Mouse (Mus musculus) thymus, adult 2 months (tissue): ENCODE measurements around the gene Uncx. TPM values are rescaled to one million over a fixed set of nuclear protein-coding genes. Genes with fewer than 3 reads are reported as not detected.

ENCODE experiments used
- DNase-seq: peaks from one replicate; pipeline ENCODE4 v3.0.0; 2021
- H3K27ac ChIP-seq: fragments of 200-500 bp; 2 replicates; pipeline ENCODE4 v1.5.1; 2012; ENCODE audit warnings: low read length, control low read depth; ENCODE audit not compliant: control insufficient read depth, insufficient read depth
- H3K27me3 ChIP-seq: fragments of 200-500 bp; 2 replicates; pipeline ENCODE4 v1.6.1; 2012; ENCODE audit warnings: mild to moderate bottlenecking, low read length, moderate library complexity, mixed read lengths; ENCODE audit not compliant: control insufficient read depth, insufficient read depth
- H3K36me3 ChIP-seq: fragments of 200-500 bp; 2 replicates; pipeline ENCODE4 v1.6.1; 2012; ENCODE audit warnings: mild to moderate bottlenecking, low read length, moderate library complexity; ENCODE audit not compliant: control insufficient read depth, insufficient read depth
- H3K4me1 ChIP-seq: fragments of 200-500 bp; replicated peaks from 2 replicates; pipeline ENCODE4 v1.6.1; 2012; ENCODE audit warnings: low read length; ENCODE audit not compliant: control insufficient read depth, insufficient read depth
- H3K4me3 ChIP-seq: fragments of 200-500 bp; 2 replicates; pipeline ENCODE4 v1.5.1; 2012; ENCODE audit warnings: mild to moderate bottlenecking, low read length, control low read depth, moderate library complexity; ENCODE audit not compliant: control insufficient read depth, insufficient read depth
- CTCF ChIP-seq: fragments of 200-500 bp; IDR thresholded peaks from 2 replicates; pipeline ENCODE4 v1.5.1; 2012; ENCODE audit warnings: mild to moderate bottlenecking, control low read depth, low read length, moderate library complexity, borderline replicate concordance; ENCODE audit not compliant: control insufficient read depth, poor library complexity, insufficient read depth; ENCODE audit errors: extremely low read depth
- POLR2A ChIP-seq: fragments of 200-500 bp; IDR thresholded peaks from 2 replicates; pipeline ENCODE4 v1.6.1; 2012; ENCODE audit warnings: mild to moderate bottlenecking, low read length, control low read depth, moderate library complexity; ENCODE audit not compliant: control insufficient read depth, poor library complexity, insufficient read depth; ENCODE audit errors: extremely low read depth
- WGBS: fragments of 180-500 bp; shearing (Covaris S2); methylation state at CpG from one replicate; pipeline ENCODE4 v1.1.7; 2018; 5-methylcytosine and 5-hydroxymethylcytosine counted together
- polyA plus RNA-seq: library from polyadenylated mRNA; depleted of rRNA; stranded (reverse); fragments of >200 nt; gene quantifications from 2 replicates; pipeline ENCODE4 v1.2.3, GENCODE M21; 2012; rRNA removed

The Uncx gene
- polyA plus RNA-seq: 0.24 and 0.26 TPM in 2 replicates

- 4% methylated on average over 15 of the region's 15 CpGs for WGBS
- no peak for TF ChIP-seq POLR2A
- Histone ChIP-seq H3K27me3 (peaks cover 47% of the 10 kb centered on the region), H3K36me3 (no peaks in the 10 kb centered on the region), H3K4me3 (no peak within 1 kb of the TSS), H3K4me1 (no peaks in the 10 kb centered on the region), H3K27ac (no peak within 1 kb of the TSS)
- no peak for DNase-seq
These were observed at the start of gene Uncx for GRCm38 (mm10) chr5:139543214-139543613. Uncx (plus strand) TSS chr5:139543494.

GRCm38 (mm10) chr5:139493690-139494089 lies 49.6 kb upstream of the Uncx start:
- Histone ChIP-seq H3K36me3 (no peaks in the 10 kb centered on the region), H3K27ac (no peak overlapping the region), H3K27me3 (peaks cover 2% of the 10 kb centered on the region; the same call in 1 of the 2 replicates), H3K4me1 (no peaks in the 10 kb centered on the region), H3K4me3 (no peak overlapping the region)
- TF ChIP-seq POLR2A: no peak
- TF ChIP-seq CTCF: no peak
- WGBS: 45% methylated on average over 5 of the region's 5 CpGs
- no peak for DNase-seq

- Histone ChIP-seq H3K4me3 (no peak overlapping the region), H3K4me1 (no peaks in the 10 kb centered on the region), H3K27ac (no peak overlapping the region), H3K27me3 (peaks cover 2% of the 10 kb centered on the region; the same call in 1 of the 2 replicates), H3K36me3 (no peaks in the 10 kb centered on the region)
- TF ChIP-seq CTCF (no peak), POLR2A (no peak)
- 40% methylated on average over 22 of the region's 22 CpGs for WGBS
- DNase-seq: no peak
These were observed 48.1 kb upstream of the Uncx start for GRCm38 (mm10) chr5:139495019-139495669.

GRCm38 (mm10) chr5:139496939-139497338 lies 46.4 kb upstream of the Uncx start:
- WGBS: 55% methylated on average over 5 of the region's 5 CpGs
- no peak overlapping the region for H3K4me3 ChIP-seq
- no peak for TF ChIP-seq POLR2A
- no peak for TF ChIP-seq CTCF

GRCm38 (mm10) chr5:139498791-139499190 lies 44.5 kb upstream of the Uncx start:
- Histone ChIP-seq H3K36me3 (no peaks in the 10 kb centered on the region), H3K4me3 (no peak overlapping the region), H3K4me1 (no peaks in the 10 kb centered on the region), H3K27ac (no peak overlapping the region), H3K27me3 (peaks cover 2% of the 10 kb centered on the region; the same call in 1 of the 2 replicates)
- no peak for DNase-seq
- 38% methylated on average over 5 of the region's 5 CpGs for WGBS
- TF ChIP-seq CTCF: no peak
- no peak for TF ChIP-seq POLR2A

More at GRCm38 (mm10) chr5:139496939-139497338, 46.4 kb upstream of the Uncx start:
- H3K27me3 ChIP-seq: peaks cover 2% of the 10 kb centered on the region; the same call in 1 of the 2 replicates
- DNase-seq: no peak
- no peaks in the 10 kb centered on the region for H3K36me3 ChIP-seq
- H3K4me1 ChIP-seq: no peaks in the 10 kb centered on the region
- no peak overlapping the region for H3K27ac ChIP-seq

GRCm38 (mm10) chr5:139502281-139502680 lies 41.0 kb upstream of the Uncx start:
- WGBS: 90% methylated on average over 14 of the region's 14 CpGs
- Histone ChIP-seq H3K4me1 (no peaks in the 10 kb centered on the region), H3K4me3 (no peak overlapping the region), H3K27ac (no peak overlapping the region), H3K27me3 (no peaks in the 10 kb centered on the region), H3K36me3 (no peaks in the 10 kb centered on the region)
- no peak for DNase-seq
- TF ChIP-seq POLR2A (no peak), CTCF (no peak)
